Mouse (Mus musculus) MEL (cell line): Measurements from ENCODE around the gene Lrtm2.

Experiments used
- CTCF ChIP-seq, 3 experiments: IDR thresholded peaks in 2 of 3; conservative IDR thresholded peaks in 1 of 3; 2 replicates each; pipeline ENCODE4 v1.5.1; 2011 to 2012; ENCODE audit warnings: low read length in 3 of 3, low read depth in 2 of 3, mild to moderate bottlenecking in 2 of 3, improper control_type of control experiment in 1 of 3, inconsistent platforms in 1 of 3, mixed read lengths in 1 of 3, moderate library complexity in 1 of 3; ENCODE audit not compliant: control insufficient read depth in 1 of 3, insufficient read depth in 1 of 3, poor library complexity in 1 of 3, severe bottlenecking in 1 of 3
- JUND ChIP-seq: IDR thresholded peaks from 2 replicates; pipeline ENCODE4 v1.6.1; 2011; ENCODE audit warnings: low read depth, mild to moderate bottlenecking, improper control_type of control experiment, low read length
- POLR2A ChIP-seq, 2 experiments: IDR thresholded peaks; 2 replicates each; pipeline ENCODE4 v1.6.1; 2011 to 2012; ENCODE audit warnings: low read length in 2 of 2, mild to moderate bottlenecking in 2 of 2, control low read depth in 1 of 2, improper control_type of control experiment in 1 of 2, low read depth in 1 of 2, moderate library complexity in 1 of 2; ENCODE audit not compliant: control insufficient read depth in 1 of 2, insufficient read depth in 1 of 2, poor library complexity in 1 of 2
- POLR2AphosphoS2 ChIP-seq: IDR thresholded peaks from 2 replicates; pipeline ENCODE4 v1.6.1; 2011; ENCODE audit warnings: low read length, improper control_type of control experiment
- SIN3A ChIP-seq: IDR thresholded peaks from 2 replicates; pipeline ENCODE4 v1.6.1; 2012; ENCODE audit warnings: low read length, improper control_type of control experiment, inconsistent platforms
- TAL1 ChIP-seq: IDR thresholded peaks from 2 replicates; pipeline ENCODE4 v1.6.1; 2012; ENCODE audit warnings: mild to moderate bottlenecking, inconsistent platforms, low read length, moderate library complexity, mixed read lengths

GRCm38 (mm10) chr6:119328521-119329115 is 1.9 kb downstream of the Lrtm2 start:
- no peak for TF ChIP-seq POLR2AphosphoS2
- TF ChIP-seq JUND, result no peak
- TF ChIP-seq SIN3A, result no peak
- TF ChIP-seq TAL1, result no peak
- TF ChIP-seq CTCF (IDR thresholded peaks at IDR 0.05 in 2 of 3, conservative IDR thresholded peaks at IDR 0.05 in 1 of 3; ENCODE audit: control insufficient read depth in 1 of 3, insufficient read depth in 1 of 3, low read depth in 2 of 3, low read length in 3 of 3, poor library complexity in 1 of 3, severe bottlenecking in 1 of 3), result no peak
- no peak for TF ChIP-seq POLR2A (IDR thresholded peaks at IDR 0.05; ENCODE audit: control insufficient read depth in 1 of 2, insufficient read depth in 1 of 2, low read depth in 1 of 2, low read length in 2 of 2, poor library complexity in 1 of 2)
